In genomic region chrX:94288923-94289322, GRCm38 (mm10) we compare ENCODE assay signal across 7 mouse cellular contexts. TPM values are rescaled to one million over a fixed set of nuclear protein-coding genes. Genes with fewer than 3 reads are reported as not detected.
A peak's percentile ranks its signal among the peaks of the same experiment; 100 is the strongest.
DNase-seq lines count a peak whose midpoint lies in the region.

No protein-coding gene starts in this region.

- peak; percentile 27 for DNase-seq in layer of hippocampus, adult 11-12 months (ENCODE audit: low spot score)
- no peak for DNase-seq in layer of hippocampus, postnatal 36 days
- peak; percentile 76 for DNase-seq in CD4-positive, CD25-positive, alpha-beta regulatory T cell, adult 2 months (ENCODE audit: low read depth, low spot score)
- DNase-seq in MN1 (ENCODE audit: low spot score) = peak; percentile 30
- peak; percentile 44 to 49 for DNase-seq in cerebellum, postnatal 14 days
- peak; percentile 41 for DNase-seq in kidney, postnatal 10 days
- peak; percentile 64 for DNase-seq in retina, postnatal 1 day

RNA-seq across cellular contexts. Expression of gene Klhl15, which starts 54.5 kb away (rescaled TPM):
- total RNA-seq in layer of hippocampus, postnatal 36 days (2021) = 10 to 100 TPM; 26.0 to 29.3 TPM

Comparison
In these comparisons a context has a peak if more than half of its experiments do, and no peak if none do; other contexts are left out.
1. DNase-seq: peak in layer of hippocampus, adult 11-12 months (single experiment), CD4-positive, CD25-positive, alpha-beta regulatory T cell, adult 2 months (single experiment), MN1 (single experiment), cerebellum, postnatal 14 days (2 of 2), kidney, postnatal 10 days (single experiment) and retina, postnatal 1 day (single experiment); none in layer of hippocampus, postnatal 36 days (0 of 2).